Mouse (Mus musculus) C2C12 (cell line): ENCODE results near the gene Ppm1h.

Experiments used
- CEBPB ChIP-seq: IDR thresholded peaks from one replicate; pipeline ENCODE4 v1.6.1; 2011; ENCODE audit warnings: low read depth, mild to moderate bottlenecking, control low read depth, moderate library complexity
- CTCF ChIP-seq: IDR thresholded peaks from one replicate; pipeline ENCODE4 v1.5.1; 2011; ENCODE audit not compliant: control insufficient read depth, insufficient read depth, insufficient read length
- MAX ChIP-seq: IDR thresholded peaks from one replicate; pipeline ENCODE4 v1.6.1; 2011; ENCODE audit warnings: mild to moderate bottlenecking, control low read depth
- MYOG ChIP-seq: IDR thresholded peaks from one replicate; pipeline ENCODE4 v1.6.1; 2011; ENCODE audit not compliant: control insufficient read depth, insufficient read length; ENCODE audit errors: extremely low read depth
- USF1 ChIP-seq: IDR thresholded peaks from one replicate; pipeline ENCODE4 v1.6.1; 2011; ENCODE audit warnings: low read depth, mild to moderate bottlenecking, control low read depth, moderate library complexity

GRCm38 (mm10) chr10:122681085-122681408, 2.5 kb downstream of the Ppm1h start:
- TF ChIP-seq USF1 (no peak), CTCF (no peak), CEBPB (no peak), MAX (no peak), MYOG (no peak)
